Mouse (Mus musculus) cerebellum, adult 2 months (tissue): ENCODE data around the gene Gm13889.

ENCODE experiments used
- CTCF ChIP-seq: fragments of 200-500 bp; IDR thresholded peaks from 2 replicates; pipeline ENCODE4 v1.5.1; 2011; ENCODE audit warnings: low read depth, mild to moderate bottlenecking, control low read depth, low read length, moderate library complexity, borderline replicate concordance; ENCODE audit not compliant: insufficient read depth
- POLR2A ChIP-seq: fragments of 200-500 bp; IDR thresholded peaks from 2 replicates; pipeline ENCODE4 v1.6.1; 2011; ENCODE audit warnings: low read length, control low read depth, borderline replicate concordance; ENCODE audit not compliant: insufficient read depth

DNA sequence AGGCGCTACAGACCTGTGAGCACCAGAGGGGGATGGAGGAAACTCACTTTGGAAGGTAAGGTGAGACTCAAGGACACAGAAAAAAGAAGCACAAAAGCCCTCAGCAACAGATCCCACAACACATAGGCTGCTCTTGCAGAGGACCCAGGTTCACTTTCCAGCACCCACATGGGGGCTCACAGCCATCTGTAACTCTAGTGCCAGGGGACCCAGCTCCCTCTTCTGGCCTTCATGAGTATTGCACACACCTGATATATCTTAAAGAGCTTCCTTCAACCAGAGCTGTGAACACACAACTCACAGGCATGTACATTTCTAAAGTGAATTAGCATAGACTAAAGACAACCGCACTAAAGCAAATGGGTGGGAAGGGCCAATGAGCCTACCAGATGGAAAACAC, 12.9 kb downstream of the Gm13889 start:
- TF ChIP-seq POLR2A, result no peak
- TF ChIP-seq CTCF, result no peak
